Mouse (Mus musculus): Measurements from ENCODE around the gene Magel2. TPM values are rescaled to one million over a fixed set of nuclear protein-coding genes. Genes with fewer than 3 reads are reported as not detected.

Gene Magel2
- polyA plus RNA-seq, 1 experiment from 2014 or later = 17.4 TPM

DNA sequence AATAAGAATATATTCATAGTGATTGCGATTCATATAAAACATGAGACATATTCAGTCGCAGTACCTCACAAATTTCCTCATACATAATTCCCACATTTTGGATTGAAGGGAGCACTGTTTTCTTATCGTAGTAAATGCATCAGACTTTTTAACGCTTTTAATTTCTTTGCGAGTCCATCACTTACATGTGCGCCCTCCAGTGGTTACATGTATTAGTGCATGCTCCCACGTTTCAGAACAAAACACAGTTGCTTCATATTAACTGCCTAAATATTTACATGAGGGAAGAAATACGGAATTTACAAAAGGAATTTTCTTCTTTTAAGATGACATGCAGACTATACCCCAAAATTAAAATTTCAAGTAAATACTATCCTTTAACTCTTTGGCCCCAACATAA is 51.5 kb downstream of the Magel2 start:
- no peak overlapping the region for H3K4me3 ChIP-seq
- no peaks in the 10 kb centered on the region for H3K4me1 ChIP-seq (replicated peaks)
- no peak overlapping the region for H3K27ac ChIP-seq (replicated peaks)
- no peaks in the 10 kb centered on the region for H3K9me3 ChIP-seq
- no peak for ATAC-seq (ENCODE audit: low FRiP score, low read depth)
- 20% methylated on average over 8 of the region's 8 CpGs for WGBS
- H3K4me2 ChIP-seq = 0 out of 2 replicates have a peak overlapping the region, but pooled peaks have one; percentile 24
- H3K36me3 ChIP-seq = no peaks in the 10 kb centered on the region
- no peaks in the 10 kb centered on the region for H3K27me3 ChIP-seq
- no peak overlapping the region for H3K9ac ChIP-seq

Other genes with a start within 250 kb of the Magel2 start
- 577 and 610 TPM in 2 replicates for gene Ndn, start 30.4 kb upstream of the Magel2 start, polyA plus RNA-seq (2015; fragmentation: Nextera tagmentation; extraction: Ambion mirVana)
- gene Mkrn3, start 43.1 kb downstream of the Magel2 start, polyA plus RNA-seq (2015; fragmentation: Nextera tagmentation; extraction: Ambion mirVana) = 20.9 and 22.4 TPM in 2 replicates
- 10.0 and 12.5 TPM in 2 replicates for gene Peg12, start 87.5 kb downstream of the Magel2 start, polyA plus RNA-seq (2015; fragmentation: Nextera tagmentation; extraction: Ambion mirVana)

Measured in hindbrain, embryonic 15.5 days (tissue).